Mouse (Mus musculus): Measurements from ENCODE around the gene Blnk. TPM values are rescaled to one million over a fixed set of nuclear protein-coding genes. Genes with fewer than 3 reads are reported as not detected.

Gene Blnk
- total RNA-seq, 2 experiments from 2014 or later: 0.86 to 1.2 TPM

DNA sequence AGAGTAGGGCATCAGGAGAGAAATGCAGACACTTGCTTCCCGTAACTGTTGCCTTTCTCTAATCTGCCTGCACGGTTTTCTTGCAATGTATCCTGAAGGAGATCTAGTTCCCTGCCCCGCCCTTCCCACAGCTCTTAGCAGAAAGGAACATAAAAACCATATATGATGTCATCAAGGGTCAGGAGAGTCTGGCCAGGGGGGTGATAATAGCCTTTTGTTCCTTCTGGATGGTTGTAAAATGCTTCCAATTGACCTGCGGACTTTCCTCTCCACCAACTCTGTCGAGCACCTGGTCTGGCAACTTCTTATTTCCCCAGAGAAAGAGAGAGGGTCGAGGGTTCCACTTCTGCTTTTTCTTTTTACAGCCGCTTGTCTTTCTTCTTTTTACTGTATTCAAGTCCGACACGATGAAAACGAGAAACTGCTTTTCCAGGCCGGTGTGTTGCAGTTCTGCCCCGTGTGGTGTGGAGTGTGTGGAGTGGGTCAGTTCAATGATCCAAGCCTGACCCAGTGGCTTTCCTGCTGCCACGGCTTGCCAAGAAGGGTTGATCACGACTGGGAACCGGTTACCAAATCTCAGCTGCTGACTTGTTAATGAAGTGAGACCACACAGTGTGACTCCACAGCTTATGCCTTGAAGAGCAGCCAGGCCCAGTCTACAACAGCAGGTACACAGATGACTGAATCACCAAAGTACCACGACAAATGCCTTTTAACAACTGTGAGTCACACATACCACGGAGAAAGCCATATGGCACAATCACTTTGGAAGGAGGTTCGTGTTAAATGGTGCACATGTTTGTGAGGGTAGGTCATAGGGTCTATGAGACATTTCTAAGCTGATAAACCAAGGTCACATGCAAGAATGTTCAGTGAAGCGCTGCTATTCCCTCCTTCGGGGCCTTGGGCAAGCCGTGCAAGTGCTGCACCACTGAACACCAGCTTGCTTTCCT is 1.4 kb upstream of the Blnk start:
- no peak for TF ChIP-seq CTCF (IDR thresholded peaks at IDR 0.05)
- intact Hi-C loops (cut with DNase I): no loop called here
- no peak overlapping the region for H3K4me3 ChIP-seq
- no peak overlapping the region for H3K27ac ChIP-seq
- DNase-seq: no peak

DNA sequence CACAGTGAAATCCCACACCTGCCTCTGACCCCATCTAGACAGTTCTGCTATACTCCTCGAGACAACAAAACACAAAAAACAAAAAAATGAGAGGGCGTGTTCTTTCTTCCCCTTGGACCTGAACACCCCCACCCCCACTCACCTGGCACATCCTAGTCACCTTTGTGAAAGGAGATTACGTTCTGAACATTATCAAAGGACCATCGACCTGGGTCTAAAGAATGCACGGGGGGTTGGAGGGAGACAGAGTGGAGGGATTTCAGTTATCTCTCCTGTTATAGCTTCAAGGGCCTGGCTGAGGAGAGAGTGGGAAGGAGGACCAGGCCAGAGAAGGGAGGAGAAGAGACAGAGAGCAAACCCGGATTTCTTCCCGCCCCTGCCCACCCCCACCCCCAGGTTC is 576 bp upstream of the Blnk start:
- intact Hi-C loops (cut with DNase I): no loop called here
- no peak for DNase-seq
- no peak for TF ChIP-seq CTCF (IDR thresholded peaks at IDR 0.05)
- H3K27ac ChIP-seq: no peak overlapping the region
- H3K4me3 ChIP-seq: no peak overlapping the region

- no peak for TF ChIP-seq CTCF (IDR thresholded peaks at IDR 0.05)
- intact Hi-C loops (cut with DNase I): no loop called here
- peak overlapping the region; percentile 48 for H3K4me3 ChIP-seq
- peak overlapping the region; percentile 66 for H3K27ac ChIP-seq
- DNase-seq: no peak
Measured at GRCm38 (mm10) chr19:40993356-40993755, 979 bp downstream of the Blnk start.

GRCm38 (mm10) chr19:40992517-40993044 is 1.8 kb downstream of the Blnk start:
- intact Hi-C loops (cut with DNase I): no loop called here
- no peak for DNase-seq
- TF ChIP-seq CTCF (IDR thresholded peaks at IDR 0.05): no peak
- Histone ChIP-seq H3K27ac (peak overlapping the region; percentile 20; the same call in 1 of the 2 replicates), H3K4me3 (peak overlapping the region; percentile 26)

- Histone ChIP-seq H3K4me3 (no peak overlapping the region), H3K27ac (no peak overlapping the region)
- DNase-seq: no peak
- TF ChIP-seq CTCF (IDR thresholded peaks at IDR 0.05): no peak
- intact Hi-C loops (cut with DNase I): no loop called here
Measured at GRCm38 (mm10) chr19:40992096-40992495, 2.2 kb downstream of the Blnk start.

GRCm38 (mm10) chr19:40991626-40992025 is 2.7 kb downstream of the Blnk start:
- DNase-seq: no peak
- intact Hi-C loops (cut with DNase I): no loop called here
- Histone ChIP-seq H3K27ac (no peak overlapping the region), H3K4me3 (no peak overlapping the region)
- no peak for TF ChIP-seq CTCF (IDR thresholded peaks at IDR 0.05)

DNA sequence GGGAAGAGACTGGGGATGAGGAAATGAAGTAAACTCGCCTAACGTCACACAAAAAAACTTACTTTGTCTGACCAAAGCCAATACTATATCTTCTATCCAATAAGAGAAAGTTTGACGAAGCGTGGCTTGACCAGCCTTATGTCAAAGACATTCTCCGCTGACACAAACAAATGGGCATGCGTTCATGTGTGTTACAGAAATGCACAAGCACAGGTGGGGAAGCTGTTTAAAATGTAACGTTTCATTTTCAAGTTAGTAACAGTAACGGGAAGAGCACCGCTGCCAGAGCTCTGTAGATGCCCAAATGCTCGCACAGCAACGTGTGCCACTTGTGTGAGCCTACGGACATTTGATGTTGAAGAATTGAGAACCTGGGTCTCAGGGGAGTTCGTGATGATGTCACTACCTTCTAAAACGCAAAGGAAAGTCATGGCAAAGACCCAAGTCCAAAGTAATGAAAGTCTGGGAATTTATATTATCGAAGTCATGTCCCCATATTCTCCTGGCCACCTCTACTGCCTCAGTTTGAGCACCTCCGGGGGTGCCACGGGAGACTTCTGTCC is 3.5 kb downstream of the Blnk start:
- no peak for TF ChIP-seq CTCF (IDR thresholded peaks at IDR 0.05)
- intact Hi-C loops (cut with DNase I): no loop called here
- Histone ChIP-seq H3K4me3 (no peak overlapping the region), H3K27ac (no peak overlapping the region)
- DNase-seq: no peak

- Histone ChIP-seq H3K4me3 (no peak overlapping the region), H3K27ac (no peak overlapping the region)
- no peak for DNase-seq
- no peak for TF ChIP-seq CTCF (IDR thresholded peaks at IDR 0.05)
- intact Hi-C loops (cut with DNase I): no loop called here
Measured at GRCm38 (mm10) chr19:40989961-40990600, 4.3 kb downstream of the Blnk start.

DNA sequence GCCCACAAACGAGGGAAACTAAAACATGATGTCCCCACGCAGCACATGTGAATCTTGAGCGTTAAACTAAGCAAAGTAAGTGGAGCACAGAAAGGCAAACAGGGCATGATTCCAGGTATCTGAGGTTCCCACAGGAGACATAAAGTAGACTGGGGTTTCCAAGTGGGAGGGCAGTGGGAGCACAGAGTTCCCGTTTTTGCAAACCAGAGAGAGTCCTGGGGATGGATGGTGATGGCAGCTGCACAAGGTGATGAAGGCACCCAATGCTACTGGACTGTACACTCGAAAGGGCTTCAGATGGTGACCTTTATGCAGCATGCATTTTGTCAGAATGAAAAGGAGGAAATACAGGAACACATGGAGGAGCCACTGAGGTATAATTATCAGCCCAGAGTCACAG is 5.5 kb downstream of the Blnk start:
- Histone ChIP-seq H3K27ac (no peak overlapping the region), H3K4me3 (no peak overlapping the region)
- no peak for TF ChIP-seq CTCF (IDR thresholded peaks at IDR 0.05)
- DNase-seq: no peak
- intact Hi-C loops (cut with DNase I): no loop called here

GRCm38 (mm10) chr19:40984536-40984935 is 9.8 kb downstream of the Blnk start:
- intact Hi-C loops (cut with DNase I): no loop called here
- DNase-seq: no peak
- TF ChIP-seq CTCF (IDR thresholded peaks at IDR 0.05): no peak
- Histone ChIP-seq H3K27ac (no peak overlapping the region), H3K4me3 (no peak overlapping the region)

DNA sequence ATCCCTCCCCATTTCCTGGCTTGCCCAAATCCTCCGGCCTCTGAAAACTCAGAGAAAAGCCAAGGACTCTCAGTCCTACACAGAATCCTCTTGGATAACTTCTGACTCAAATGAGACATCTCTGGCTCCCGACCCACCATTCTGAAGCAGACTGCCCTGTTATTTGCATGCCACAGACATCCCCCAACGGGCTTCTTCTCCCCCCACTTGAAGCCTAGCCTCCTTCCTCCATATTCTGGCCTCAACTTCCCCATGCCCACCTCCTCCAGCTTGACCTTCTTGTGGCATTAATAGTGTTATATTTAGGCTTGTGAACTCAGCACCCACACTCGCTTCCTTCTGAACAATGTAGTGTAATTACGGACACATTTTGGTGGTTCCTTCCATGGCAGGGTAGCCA is 13.7 kb downstream of the Blnk start:
- intact Hi-C loops (cut with DNase I): no loop called here
- no peak for TF ChIP-seq CTCF (IDR thresholded peaks at IDR 0.05)
- Histone ChIP-seq H3K27ac (no peak overlapping the region), H3K4me3 (no peak overlapping the region)
- DNase-seq: no peak

- Histone ChIP-seq H3K27ac (no peak overlapping the region), H3K4me3 (no peak overlapping the region)
- TF ChIP-seq CTCF (IDR thresholded peaks at IDR 0.05): no peak
- intact Hi-C loops (cut with DNase I): no loop called here
- no peak for DNase-seq
Measured at GRCm38 (mm10) chr19:40978026-40978425, 16.3 kb downstream of the Blnk start.

Data from gastrocnemius, adult 2 months (tissue).